10 mouse cellular contexts compared by ENCODE assay signal in the genomic region with DNA sequence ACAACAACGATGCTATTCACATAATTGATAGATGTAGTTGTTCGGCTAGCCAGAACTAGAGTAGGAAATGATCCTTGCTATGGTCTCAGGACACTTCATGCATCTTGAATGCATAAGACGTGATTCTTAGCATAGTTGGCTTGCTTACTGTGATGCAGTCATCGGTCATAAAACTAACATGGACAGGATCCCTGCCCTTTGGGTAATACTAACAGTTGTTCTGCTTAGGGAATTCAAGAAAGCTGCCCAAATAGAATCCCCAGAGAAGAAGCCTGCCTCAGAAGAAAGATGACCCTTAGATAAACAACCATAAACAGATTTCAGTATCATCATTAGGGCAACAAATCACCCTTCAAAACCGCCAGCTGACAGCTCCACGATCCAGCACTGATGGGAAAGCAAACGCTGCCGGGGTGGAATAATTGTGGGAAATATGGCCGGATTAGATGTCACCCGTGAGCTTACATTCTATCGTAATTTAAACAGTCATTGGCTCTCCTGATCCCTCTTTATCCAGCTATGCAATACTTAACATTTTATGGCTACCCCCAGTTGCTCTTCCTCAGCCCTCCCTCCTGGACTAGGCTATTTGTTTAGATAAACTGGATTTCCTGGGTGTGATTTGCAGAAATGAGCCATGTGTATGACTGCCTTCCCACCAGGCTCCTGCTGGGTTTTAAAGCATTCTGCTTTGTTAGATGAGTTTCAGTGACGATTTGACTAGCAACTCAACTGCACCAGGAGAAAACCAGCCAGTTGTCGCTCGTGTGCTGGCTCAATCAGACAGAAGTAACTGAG.
DNase-seq lines count a peak whose midpoint lies in the region; ATAC-seq lines count a peak whose summit lies in the region.
"Had no signal": no experiment of that assay in that cellular context is flagged by ENCODE, and none has a peak within 500 bp of the region (broad histone marks: within the 10 kb centered on the region; RNA-seq: fewer than 3 reads in every experiment).

No protein-coding gene starts in this region.

- H3K36me3 ChIP-seq in hindbrain, embryonic 14.5 days (replicated peaks; ENCODE audit: control insufficient read depth, insufficient read depth) = no peaks in the 10 kb centered on the region
- H3K36me3 ChIP-seq in hindbrain, embryonic 11.5 days (ENCODE audit: control insufficient read depth, insufficient read depth, low read length) = no peaks in the 10 kb centered on the region
- no peaks in the 10 kb centered on the region for H3K36me3 ChIP-seq in midbrain, embryonic 14.5 days (ENCODE audit: control insufficient read depth, insufficient read depth, low read length)
- H3K36me3 ChIP-seq in midbrain, embryonic 11.5 days (ENCODE audit: control insufficient read depth, insufficient read depth, low read length) = no peaks in the 10 kb centered on the region
- H3K36me3 ChIP-seq in intestine, embryonic 15.5 days = no peaks in the 10 kb centered on the region
- no peaks in the 10 kb centered on the region for H3K36me3 ChIP-seq in stomach, embryonic 15.5 days

- no peak overlapping the region for H3K9ac ChIP-seq in hindbrain, embryonic 14.5 days
- H3K9ac ChIP-seq in hindbrain, embryonic 11.5 days (ENCODE audit: low read depth, low read length) = no peak overlapping the region
- no peak overlapping the region for H3K9ac ChIP-seq in midbrain, embryonic 14.5 days (replicated peaks; ENCODE audit: low read length)
- no peak overlapping the region for H3K9ac ChIP-seq in midbrain, embryonic 11.5 days (ENCODE audit: low read length)
- no peak overlapping the region for H3K9ac ChIP-seq in intestine, embryonic 15.5 days
- H3K9ac ChIP-seq in stomach, embryonic 15.5 days = no peak overlapping the region

- 52% methylated on average over 14 of the region's 14 CpGs for WGBS in hindbrain, embryonic 14.5 days
- WGBS in hindbrain, embryonic 11.5 days = 70% methylated on average over 14 of the region's 14 CpGs
- 58% methylated on average over 14 of the region's 14 CpGs for WGBS in midbrain, embryonic 14.5 days
- 78% methylated on average over 14 of the region's 14 CpGs for WGBS in midbrain, embryonic 11.5 days
- 16% methylated on average over 14 of the region's 14 CpGs for WGBS in intestine, embryonic 15.5 days
- WGBS in stomach, embryonic 15.5 days = 37% methylated on average over 14 of the region's 14 CpGs

- no peak for DNase-seq in hindbrain, embryonic 14.5 days (ENCODE audit: low spot score)
- DNase-seq in hindbrain, embryonic 11.5 days (ENCODE audit: low spot score) = no peak
- peak; percentile 17 for DNase-seq in midbrain, embryonic 14.5 days
- no peak for DNase-seq in midbrain, embryonic 11.5 days (ENCODE audit: low spot score, missing footprints)
- no peak for DNase-seq in left cerebral cortex, adult 11 months (ENCODE audit: low spot score)
- no peak for DNase-seq in c-Kit-positive CD71-positive TER-119-positive erythroid progenitor cells, embryonic 14.5 days (ENCODE audit: low spot score)
- DNase-seq: cerebellum, postnatal 36 days had no signal

- peak overlapping the region; percentile 27 for H3K4me2 ChIP-seq in hindbrain, embryonic 14.5 days (replicated peaks)
- no peak overlapping the region for H3K4me2 ChIP-seq in hindbrain, embryonic 11.5 days (replicated peaks; ENCODE audit: low read depth, low read length)
- no peak overlapping the region for H3K4me2 ChIP-seq in midbrain, embryonic 14.5 days (ENCODE audit: low read length)
- no peak overlapping the region for H3K4me2 ChIP-seq in midbrain, embryonic 11.5 days
- peak overlapping the region; percentile 33 for H3K4me2 ChIP-seq in intestine, embryonic 15.5 days (replicated peaks)
- H3K4me2 ChIP-seq in stomach, embryonic 15.5 days = peak overlapping the region; percentile 27; the same call in 1 of the 2 replicates

- H3K4me1 ChIP-seq in hindbrain, embryonic 14.5 days (replicated peaks; ENCODE audit: control insufficient read depth, insufficient read depth, low read length) = no peaks in the 10 kb centered on the region
- H3K4me1 ChIP-seq in hindbrain, embryonic 11.5 days (replicated peaks; ENCODE audit: control insufficient read depth, insufficient read depth, low read length) = no peaks in the 10 kb centered on the region
- H3K4me1 ChIP-seq in midbrain, embryonic 14.5 days (ENCODE audit: control insufficient read depth, insufficient read depth, low read length) = no peaks in the 10 kb centered on the region
- no peaks in the 10 kb centered on the region for H3K4me1 ChIP-seq in midbrain, embryonic 11.5 days (ENCODE audit: control insufficient read depth, insufficient read depth, low read length)
- peaks cover 14% of the 10 kb centered on the region for H3K4me1 ChIP-seq in intestine, embryonic 15.5 days (replicated peaks)
- no peaks in the 10 kb centered on the region for H3K4me1 ChIP-seq in stomach, embryonic 15.5 days

- H3K9me3 ChIP-seq in hindbrain, embryonic 14.5 days (ENCODE audit: control insufficient read depth, low read length) = no peaks in the 10 kb centered on the region
- no peaks in the 10 kb centered on the region for H3K9me3 ChIP-seq in hindbrain, embryonic 11.5 days (ENCODE audit: control insufficient read depth, low read length)
- H3K9me3 ChIP-seq in midbrain, embryonic 14.5 days (ENCODE audit: control insufficient read depth, low read length) = no peaks in the 10 kb centered on the region
- no peaks in the 10 kb centered on the region for H3K9me3 ChIP-seq in midbrain, embryonic 11.5 days (ENCODE audit: control insufficient read depth, low read length)
- H3K9me3 ChIP-seq in intestine, embryonic 15.5 days = no peaks in the 10 kb centered on the region
- H3K9me3 ChIP-seq in stomach, embryonic 15.5 days = no peaks in the 10 kb centered on the region

- H3K27me3 ChIP-seq in hindbrain, embryonic 14.5 days (ENCODE audit: control insufficient read depth, insufficient read depth, low read length) = no peaks in the 10 kb centered on the region
- no peaks in the 10 kb centered on the region for H3K27me3 ChIP-seq in hindbrain, embryonic 11.5 days (ENCODE audit: control insufficient read depth, insufficient read depth, low read length)
- H3K27me3 ChIP-seq in midbrain, embryonic 14.5 days (ENCODE audit: control insufficient read depth, insufficient read depth, low read length) = no peaks in the 10 kb centered on the region
- no peaks in the 10 kb centered on the region for H3K27me3 ChIP-seq in midbrain, embryonic 11.5 days (ENCODE audit: control insufficient read depth, insufficient read depth, low read length)
- H3K27me3 ChIP-seq in intestine, embryonic 15.5 days (replicated peaks) = no peaks in the 10 kb centered on the region
- H3K27me3 ChIP-seq in stomach, embryonic 15.5 days (replicated peaks) = no peaks in the 10 kb centered on the region
- H3K27me3 ChIP-seq: megakaryocyte, embryonic 14.5 days had no signal

- peak overlapping the region; percentile 32; the same call in 1 of the 2 replicates for H3K27ac ChIP-seq in hindbrain, embryonic 14.5 days
- H3K27ac ChIP-seq in hindbrain, embryonic 11.5 days (ENCODE audit: low read depth, low read length) = no peak overlapping the region
- H3K27ac ChIP-seq in midbrain, embryonic 14.5 days (replicated peaks; ENCODE audit: low read depth, low read length) = no peak overlapping the region
- no peak overlapping the region for H3K27ac ChIP-seq in midbrain, embryonic 11.5 days (ENCODE audit: low read depth, low read length)
- 0 out of 2 replicates have a peak overlapping the region, but pooled peaks have one; percentile 32 for H3K27ac ChIP-seq in intestine, embryonic 15.5 days
- H3K27ac ChIP-seq in stomach, embryonic 15.5 days = peak overlapping the region; percentile 31; the same call in 1 of the 2 replicates

- ATAC-seq in hindbrain, embryonic 14.5 days (ENCODE audit: low FRiP score) = no peak; the same call in 1 of the 2 replicates
- ATAC-seq in hindbrain, embryonic 11.5 days (ENCODE audit: low FRiP score) = no peak
- ATAC-seq in midbrain, embryonic 14.5 days (ENCODE audit: low FRiP score, low TSS enrichment) = no peak
- no peak for ATAC-seq in midbrain, embryonic 11.5 days (ENCODE audit: low FRiP score)
- ATAC-seq in intestine, embryonic 15.5 days = no peak; the same call in 1 of the 2 replicates
- ATAC-seq in stomach, embryonic 15.5 days (ENCODE audit: insufficient read depth, low FRiP score, low read depth) = no peak

- no peak overlapping the region for H3K4me3 ChIP-seq in hindbrain, embryonic 14.5 days (replicated peaks; ENCODE audit: low read length)
- no peak overlapping the region for H3K4me3 ChIP-seq in hindbrain, embryonic 11.5 days (ENCODE audit: low read depth, low read length)
- H3K4me3 ChIP-seq in midbrain, embryonic 14.5 days (replicated peaks; ENCODE audit: low read depth, low read length) = no peak overlapping the region
- H3K4me3 ChIP-seq in midbrain, embryonic 11.5 days (ENCODE audit: low read depth, low read length) = no peak overlapping the region
- H3K4me3 ChIP-seq in intestine, embryonic 15.5 days (replicated peaks) = no peak overlapping the region
- H3K4me3 ChIP-seq in stomach, embryonic 15.5 days (replicated peaks) = no peak overlapping the region
- H3K4me3 ChIP-seq: megakaryocyte, embryonic 14.5 days had no signal

Comparison
In these comparisons a context has a peak if more than half of its experiments do, and no peak if none do; other contexts are left out.
1. H3K27ac ChIP-seq: peak in hindbrain, embryonic 14.5 days (single experiment), intestine, embryonic 15.5 days (single experiment) and stomach, embryonic 15.5 days (single experiment); none in hindbrain, embryonic 11.5 days (single experiment), midbrain, embryonic 14.5 days (single experiment) and midbrain, embryonic 11.5 days (single experiment).
2. H3K4me2 ChIP-seq: peak in hindbrain, embryonic 14.5 days (single experiment), intestine, embryonic 15.5 days (single experiment) and stomach, embryonic 15.5 days (single experiment); none in hindbrain, embryonic 11.5 days (single experiment), midbrain, embryonic 14.5 days (single experiment) and midbrain, embryonic 11.5 days (single experiment).